Mouse (Mus musculus): Measurements from ENCODE around the gene Rorc.

- no peak for TF ChIP-seq GATA1 (IDR thresholded peaks at IDR 0.05; ENCODE audit: low read length)
- no peak for TF ChIP-seq TAL1 (IDR thresholded peaks at IDR 0.05; ENCODE audit: low read length)
Observed at GRCm38 (mm10) chr3:94388047-94388446, 15.5 kb downstream of the Rorc start.
